Mouse (Mus musculus) CH12.LX (cell line): Measurements from ENCODE around the gene Ostc.

Source experiments
- CHD1 ChIP-seq: IDR thresholded peaks from 2 replicates; pipeline ENCODE4 v1.6.1; 2012; ENCODE audit warnings: low read depth, low read length, improper control_type of control experiment, inconsistent platforms
- CHD2 ChIP-seq: IDR thresholded peaks from 2 replicates; pipeline ENCODE4 v1.6.1; 2011; ENCODE audit warnings: low read length, improper control_type of control experiment
- CTCF ChIP-seq, 2 experiments: IDR thresholded peaks in 1 of 2; conservative IDR thresholded peaks in 1 of 2; 2 replicates each; pipeline ENCODE4 v1.5.1; 2011 to 2012; ENCODE audit warnings: low read depth in 2 of 2, low read length in 2 of 2, improper control_type of control experiment in 1 of 2, inconsistent platforms in 1 of 2, mild to moderate bottlenecking in 1 of 2, moderate library complexity in 1 of 2
- EP300 ChIP-seq: IDR thresholded peaks from 2 replicates; pipeline ENCODE4 v1.6.1; 2011; ENCODE audit warnings: low read length, improper control_type of control experiment
- KAT2A ChIP-seq: IDR thresholded peaks from 2 replicates; pipeline ENCODE4 v1.6.1; 2012; ENCODE audit warnings: low read length, improper control_type of control experiment, inconsistent platforms; ENCODE audit not compliant: insufficient replicate concordance
- MAX ChIP-seq: IDR thresholded peaks from 2 replicates; pipeline ENCODE4 v1.6.1; 2011; ENCODE audit warnings: low read length, improper control_type of control experiment
- MXI1 ChIP-seq: IDR thresholded peaks from 2 replicates; pipeline ENCODE4 v1.6.1; 2011; ENCODE audit warnings: mild to moderate bottlenecking, low read depth, low read length, improper control_type of control experiment
- POLR2A ChIP-seq: IDR thresholded peaks from 2 replicates; pipeline ENCODE4 v1.6.1; 2011; ENCODE audit warnings: low read depth, mild to moderate bottlenecking, improper control_type of control experiment, low read length
- RAD21 ChIP-seq: IDR thresholded peaks from 2 replicates; pipeline ENCODE4 v1.6.1; 2011; ENCODE audit warnings: low read depth, mild to moderate bottlenecking, low read length, improper control_type of control experiment, moderate library complexity
- SMC3 ChIP-seq: IDR thresholded peaks from 2 replicates; pipeline ENCODE4 v1.6.1; 2011; ENCODE audit warnings: low read depth, low read length, improper control_type of control experiment
- UBTF ChIP-seq: IDR thresholded peaks from 2 replicates; pipeline ENCODE4 v1.6.1; 2012; ENCODE audit warnings: low read depth, mild to moderate bottlenecking, inconsistent platforms, low read length, improper control_type of control experiment, moderate library complexity
- USF1 ChIP-seq: IDR thresholded peaks from 2 replicates; pipeline ENCODE4 v1.6.1; 2014; ENCODE audit warnings: low read depth, mild to moderate bottlenecking, inconsistent platforms, low read length, improper control_type of control experiment
- ZC3H11A ChIP-seq: IDR thresholded peaks from 2 replicates; pipeline ENCODE4 v1.6.1; 2012; ENCODE audit warnings: low read depth, mild to moderate bottlenecking, inconsistent platforms, low read length, improper control_type of control experiment
- ZNF384 ChIP-seq: IDR thresholded peaks from 2 replicates; pipeline ENCODE4 v1.6.1; 2012; ENCODE audit warnings: low read depth, low read length, improper control_type of control experiment, inconsistent platforms

GRCm38 (mm10) chr3:130694041-130694593 is 15.1 kb downstream of the Ostc start:
- no peak for TF ChIP-seq MXI1
- TF ChIP-seq POLR2A = no peak
- TF ChIP-seq CHD1 = no peak
- TF ChIP-seq CHD2 = no peak
- TF ChIP-seq KAT2A = no peak
- TF ChIP-seq ZNF384 = no peak
- TF ChIP-seq CTCF (conservative IDR thresholded peaks at IDR 0.05 in 1 of 2, IDR thresholded peaks at IDR 0.05 in 1 of 2; ENCODE audit: low read depth in 2 of 2, low read length in 2 of 2) = peak in 1 of 2 experiments; percentile 71; a peak in 3 of 4 replicates
- TF ChIP-seq RAD21 = peak; percentile 45
- no peak for TF ChIP-seq MAX
- no peak for TF ChIP-seq EP300
- TF ChIP-seq SMC3 = no peak
- no peak for TF ChIP-seq USF1
- no peak for TF ChIP-seq ZC3H11A
- TF ChIP-seq UBTF = no peak
